Mouse (Mus musculus) c-Kit-negative CD71-positive TER-119-positive erythroid progenitor cells, embryonic 14.5 days (primary cell): ENCODE measurements around the gene Olfr368.
A peak's percentile ranks its signal among the peaks of the same experiment; 100 is the strongest.

Experiments used
- DNase-seq: peaks from one replicate; pipeline ENCODE4 v3.0.0-alpha.2; 2013; ENCODE audit warnings: low read depth, low spot score

Olfr368 gene

DNA sequence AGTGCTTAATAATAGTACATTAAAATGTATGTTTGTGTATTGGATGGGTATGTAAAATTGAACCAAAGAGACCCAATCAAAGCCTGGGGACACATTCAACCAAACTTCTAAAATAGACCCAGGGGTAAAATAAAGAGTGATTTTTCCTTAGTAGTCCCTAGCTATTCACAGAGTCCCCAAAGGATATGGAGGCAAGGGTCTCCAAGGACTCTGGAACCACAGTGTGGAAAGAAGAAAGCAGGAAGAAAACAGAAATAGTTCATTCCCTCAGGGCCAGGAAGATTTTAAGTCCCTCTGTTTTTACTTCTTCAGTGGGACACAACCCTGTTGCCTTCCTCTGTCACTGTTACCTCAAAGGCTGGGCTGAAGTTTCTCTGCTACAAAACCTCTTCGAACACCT is at the start of gene Olfr368:
TSS of gene Olfr368 (plus strand) at position 301 of the 400 bp plus-strand sequence.
- DNase-seq, result no peak

- DNase-seq, result no peak
Measured at GRCm38 (mm10) chr2:37333321-37333720, 7.0 kb downstream of the Olfr368 start.

GRCm38 (mm10) chr2:37338497-37339187 is 12.3 kb downstream of the Olfr368 start:
- no peak for DNase-seq

DNA sequence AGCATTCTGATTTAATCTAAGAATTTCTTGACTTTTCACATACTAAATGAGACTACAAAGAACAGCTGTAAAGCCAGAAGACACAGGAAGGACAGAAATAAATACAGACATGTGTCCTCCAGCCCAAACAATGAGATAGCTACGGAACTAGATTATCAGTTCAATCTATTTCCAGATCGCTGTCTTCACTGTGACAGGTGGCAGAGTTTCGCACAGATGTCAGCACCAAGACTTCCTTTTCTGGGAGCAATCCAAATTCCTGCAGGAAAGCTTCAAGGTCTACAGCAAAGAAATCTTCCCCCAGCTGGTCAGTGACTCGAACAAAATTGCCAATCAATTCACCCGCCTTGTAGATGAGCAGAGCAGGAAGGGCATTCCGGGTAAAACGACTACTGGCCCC is 25.4 kb downstream of the Olfr368 start:
- no peak for DNase-seq

DNA sequence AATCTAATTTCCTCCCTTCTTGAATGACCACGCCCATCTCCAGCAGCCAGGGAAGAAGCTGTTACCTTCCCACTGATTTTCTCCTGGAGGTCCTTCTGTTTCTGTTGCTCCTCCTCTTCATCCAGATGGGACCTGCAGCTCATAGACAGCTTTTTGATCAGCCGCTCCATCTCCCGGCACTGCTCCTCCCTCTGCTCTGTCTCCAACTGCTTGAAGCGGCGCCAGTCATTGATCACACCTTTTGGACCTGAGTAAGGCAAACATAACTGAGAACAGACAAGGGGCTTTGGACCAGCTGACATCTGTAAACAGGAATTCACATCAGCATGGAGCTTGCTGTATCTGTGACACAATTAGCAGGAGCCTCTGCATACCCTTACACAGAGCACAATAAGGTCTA is 29.3 kb downstream of the Olfr368 start:
- DNase-seq, result no peak

GRCm38 (mm10) chr2:37358633-37359540 is 32.6 kb downstream of the Olfr368 start, which contains the start of gene Pdcl:
TSS of gene Pdcl (minus strand) at chr2:37359332.
- DNase-seq, result peak; percentile 91

GRCm38 (mm10) chr2:37359908-37360307 is 33.6 kb downstream of the Olfr368 start:
- DNase-seq, result no peak

- DNase-seq, result no peak
Measured at GRCm38 (mm10) chr2:37370651-37371050, 44.3 kb downstream of the Olfr368 start.

GRCm38 (mm10) chr2:37376018-37376417 is 49.7 kb downstream of the Olfr368 start:
- no peak for DNase-seq

DNA sequence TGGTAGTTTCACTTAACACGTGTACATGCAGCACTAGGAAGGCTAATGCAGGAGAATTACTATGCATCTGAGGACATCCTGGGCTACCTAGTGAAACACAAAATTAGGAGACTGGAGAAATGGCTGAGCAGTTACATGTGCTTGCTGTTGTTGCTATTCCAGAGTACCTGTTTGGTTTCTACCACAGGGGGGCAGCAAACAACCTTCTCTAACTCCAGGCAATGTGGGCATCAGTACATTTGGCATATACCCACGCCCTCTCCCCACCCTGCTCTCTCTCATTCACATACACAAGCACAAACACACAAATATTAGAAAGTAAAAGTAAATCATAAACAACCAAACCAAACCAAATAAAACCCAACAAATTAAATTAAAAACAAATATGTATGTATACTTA is 53.9 kb downstream of the Olfr368 start:
- peak; percentile 48 for DNase-seq
